Mouse (Mus musculus): ENCODE measurements around the gene Ttc3. TPM values are rescaled to one million over a fixed set of nuclear protein-coding genes. Genes with fewer than 3 reads are reported as not detected.

Gene Ttc3
- polyA plus RNA-seq, 1 experiment from 2014 or later, result 237 TPM

GRCm38 (mm10) chr16:94363814-94364213 lies 6.6 kb upstream of the Ttc3 start:
- H3K27ac ChIP-seq, result no peak overlapping the region
- peaks cover 12% of the 10 kb centered on the region; the same call in 1 of the 2 replicates for H3K36me3 ChIP-seq
- no peaks in the 10 kb centered on the region for H3K9me3 ChIP-seq
- 87% methylated on average over 4 of the region's 4 CpGs for WGBS
- no peak overlapping the region for H3K9ac ChIP-seq
- no peak for ATAC-seq (ENCODE audit: insufficient number of reproducible peaks, low FRiP score, low TSS enrichment, low read depth)
- no peak overlapping the region for H3K4me3 ChIP-seq
- no peaks in the 10 kb centered on the region for H3K27me3 ChIP-seq
- peaks cover 5% of the 10 kb centered on the region; the same call in 1 of the 2 replicates for H3K4me1 ChIP-seq
- no peak overlapping the region for H3K4me2 ChIP-seq

- no peak overlapping the region for H3K4me2 ChIP-seq
- H3K9ac ChIP-seq, result no peak overlapping the region
- WGBS, result 85% methylated on average over 3 of the region's 3 CpGs
- H3K9me3 ChIP-seq, result no peaks in the 10 kb centered on the region
- H3K4me3 ChIP-seq, result no peak overlapping the region
- peaks cover 13% of the 10 kb centered on the region for H3K4me1 ChIP-seq
- no peak overlapping the region for H3K27ac ChIP-seq
- H3K36me3 ChIP-seq, result peaks cover 12% of the 10 kb centered on the region; the same call in 1 of the 2 replicates
- no peak for ATAC-seq (ENCODE audit: insufficient number of reproducible peaks, low FRiP score, low TSS enrichment, low read depth)
- no peaks in the 10 kb centered on the region for H3K27me3 ChIP-seq
Measured at GRCm38 (mm10) chr16:94365435-94365834, 5.0 kb upstream of the Ttc3 start.

GRCm38 (mm10) chr16:94369596-94370172 lies 734 bp upstream of the Ttc3 start:
- H3K9ac ChIP-seq, result peak overlapping the region; percentile 94
- WGBS, result 7% methylated on average over 6 of the region's 6 CpGs

GRCm38 (mm10) chr16:94370915-94371300 lies 490 bp downstream of the Ttc3 start:
- H3K9ac ChIP-seq, result peak overlapping the region; percentile 94
- under 1% methylated on average over 42 of the region's 43 CpGs for WGBS

More at GRCm38 (mm10) chr16:94369596-94370172, 734 bp upstream of the Ttc3 start:
- no peak for ATAC-seq (ENCODE audit: insufficient number of reproducible peaks, low FRiP score, low TSS enrichment, low read depth)
- Histone ChIP-seq H3K36me3 (peaks cover 6% of the 10 kb centered on the region; the same call in 1 of the 2 replicates), H3K4me1 (peaks cover 14% of the 10 kb centered on the region), H3K4me3 (peak overlapping the region; percentile 99), H3K9me3 (no peaks in the 10 kb centered on the region), H3K4me2 (peak overlapping the region; percentile 67), H3K27me3 (no peaks in the 10 kb centered on the region), H3K27ac (peak overlapping the region; percentile 98)

GRCm38 (mm10) chr16:94371301-94371931 lies 998 bp downstream of the Ttc3 start, which contains the start of gene Pigp:
Pigp (minus strand) TSS chr16:94371842.
- WGBS, result under 1% methylated on average over 39 of the region's 43 CpGs
- Histone ChIP-seq H3K36me3 (peaks cover 2% of the 10 kb centered on the region; the same call in 1 of the 2 replicates), H3K27ac (peak within 1 kb of the TSS; percentile 98), H3K4me2 (peak within 1 kb of the TSS; percentile 67), H3K4me3 (peak within 1 kb of the TSS; percentile 99), H3K27me3 (no peaks in the 10 kb centered on the region), H3K9me3 (no peaks in the 10 kb centered on the region), H3K9ac (peak within 1 kb of the TSS; percentile 94), H3K4me1 (peaks cover 14% of the 10 kb centered on the region)
- peak; percentile 82 for ATAC-seq (ENCODE audit: insufficient number of reproducible peaks, low FRiP score, low TSS enrichment, low read depth)

More at GRCm38 (mm10) chr16:94370915-94371300, 490 bp downstream of the Ttc3 start:
- H3K4me3 ChIP-seq, result peak overlapping the region; percentile 99
- no peaks in the 10 kb centered on the region for H3K27me3 ChIP-seq
- peaks cover 2% of the 10 kb centered on the region; the same call in 1 of the 2 replicates for H3K36me3 ChIP-seq
- H3K4me2 ChIP-seq, result peak overlapping the region; percentile 67
- no peaks in the 10 kb centered on the region for H3K9me3 ChIP-seq
- H3K27ac ChIP-seq, result peak overlapping the region; percentile 98
- H3K4me1 ChIP-seq, result peaks cover 14% of the 10 kb centered on the region
- ATAC-seq (ENCODE audit: insufficient number of reproducible peaks, low FRiP score, low TSS enrichment, low read depth), result peak; percentile 83

- Histone ChIP-seq H3K4me1 (peaks cover 4% of the 10 kb centered on the region), H3K27me3 (no peaks in the 10 kb centered on the region), H3K9ac (no peak overlapping the region), H3K9me3 (no peaks in the 10 kb centered on the region), H3K36me3 (no peaks in the 10 kb centered on the region), H3K4me3 (no peak overlapping the region), H3K4me2 (no peak overlapping the region), H3K27ac (no peak overlapping the region)
- 67% methylated on average over 1 of the region's 1 CpGs for WGBS
- no peak for ATAC-seq (ENCODE audit: insufficient number of reproducible peaks, low FRiP score, low TSS enrichment, low read depth)
Measured at GRCm38 (mm10) chr16:94379386-94379785, 9.0 kb downstream of the Ttc3 start.

GRCm38 (mm10) chr16:94383277-94383676 lies 12.9 kb downstream of the Ttc3 start:
- peaks cover 4% of the 10 kb centered on the region for H3K4me1 ChIP-seq
- no peak overlapping the region for H3K27ac ChIP-seq
- H3K27me3 ChIP-seq, result no peaks in the 10 kb centered on the region
- no peak for ATAC-seq (ENCODE audit: insufficient number of reproducible peaks, low FRiP score, low TSS enrichment, low read depth)
- H3K9ac ChIP-seq, result no peak overlapping the region
- WGBS, result 94% methylated on average over 3 of the region's 3 CpGs
- no peaks in the 10 kb centered on the region for H3K9me3 ChIP-seq
- peaks cover 6% of the 10 kb centered on the region for H3K36me3 ChIP-seq
- H3K4me2 ChIP-seq, result no peak overlapping the region
- H3K4me3 ChIP-seq, result no peak overlapping the region

GRCm38 (mm10) chr16:94387690-94388089 lies 17.3 kb downstream of the Ttc3 start:
- no peak overlapping the region for H3K4me2 ChIP-seq
- no peaks in the 10 kb centered on the region for H3K9me3 ChIP-seq

GRCm38 (mm10) chr16:94392299-94392698 lies 21.9 kb downstream of the Ttc3 start:
- 79% methylated on average over 4 of the region's 4 CpGs for WGBS

More at GRCm38 (mm10) chr16:94387690-94388089, 17.3 kb downstream of the Ttc3 start:
- Histone ChIP-seq H3K4me3 (no peak overlapping the region), H3K9ac (no peak overlapping the region), H3K4me1 (0 out of 2 replicates have a peak, but pooled peaks cover 2% of the 10 kb centered on the region), H3K27ac (no peak overlapping the region), H3K27me3 (no peaks in the 10 kb centered on the region), H3K36me3 (peaks cover 6% of the 10 kb centered on the region)
- ATAC-seq (ENCODE audit: insufficient number of reproducible peaks, low FRiP score, low TSS enrichment, low read depth), result no peak
- WGBS, result 94% methylated on average over 7 of the region's 7 CpGs

GRCm38 (mm10) chr16:94395051-94395450 lies 24.6 kb downstream of the Ttc3 start:
- peaks cover 13% of the 10 kb centered on the region for H3K36me3 ChIP-seq
- no peak overlapping the region for H3K27ac ChIP-seq
- 73% methylated on average over 3 of the region's 3 CpGs for WGBS
- no peak overlapping the region for H3K9ac ChIP-seq
- no peak for ATAC-seq (ENCODE audit: insufficient number of reproducible peaks, low FRiP score, low TSS enrichment, low read depth)
- no peaks in the 10 kb centered on the region for H3K27me3 ChIP-seq
- no peak overlapping the region for H3K4me3 ChIP-seq
- no peaks in the 10 kb centered on the region for H3K9me3 ChIP-seq
- H3K4me1 ChIP-seq, result 0 out of 2 replicates have a peak, but pooled peaks cover 3% of the 10 kb centered on the region
- no peak overlapping the region for H3K4me2 ChIP-seq

More at GRCm38 (mm10) chr16:94392299-94392698, 21.9 kb downstream of the Ttc3 start:
- Histone ChIP-seq H3K4me1 (0 out of 2 replicates have a peak, but pooled peaks cover 3% of the 10 kb centered on the region), H3K27me3 (no peaks in the 10 kb centered on the region), H3K4me2 (no peak overlapping the region), H3K4me3 (no peak overlapping the region), H3K27ac (no peak overlapping the region), H3K9me3 (no peaks in the 10 kb centered on the region), H3K36me3 (peaks cover 13% of the 10 kb centered on the region), H3K9ac (no peak overlapping the region)
- ATAC-seq (ENCODE audit: insufficient number of reproducible peaks, low FRiP score, low TSS enrichment, low read depth), result no peak

GRCm38 (mm10) chr16:94396641-94397040 lies 26.2 kb downstream of the Ttc3 start:
- no peaks in the 10 kb centered on the region for H3K9me3 ChIP-seq
- no peaks in the 10 kb centered on the region for H3K27me3 ChIP-seq
- WGBS, result 72% methylated on average over 7 of the region's 7 CpGs
- no peak overlapping the region for H3K4me3 ChIP-seq
- ATAC-seq (ENCODE audit: insufficient number of reproducible peaks, low FRiP score, low TSS enrichment, low read depth), result no peak
- 0 out of 2 replicates have a peak, but pooled peaks cover 3% of the 10 kb centered on the region for H3K4me1 ChIP-seq
- H3K4me2 ChIP-seq, result no peak overlapping the region
- H3K9ac ChIP-seq, result no peak overlapping the region
- no peak overlapping the region for H3K27ac ChIP-seq
- peaks cover 13% of the 10 kb centered on the region for H3K36me3 ChIP-seq

GRCm38 (mm10) chr16:94399141-94399540 lies 28.7 kb downstream of the Ttc3 start:
- H3K4me3 ChIP-seq, result no peak overlapping the region
- H3K27me3 ChIP-seq, result no peaks in the 10 kb centered on the region
- no peak overlapping the region for H3K9ac ChIP-seq
- 0 out of 2 replicates have a peak, but pooled peaks cover 3% of the 10 kb centered on the region for H3K4me1 ChIP-seq
- H3K36me3 ChIP-seq, result peaks cover 17% of the 10 kb centered on the region
- H3K9me3 ChIP-seq, result no peaks in the 10 kb centered on the region
- H3K4me2 ChIP-seq, result no peak overlapping the region
- H3K27ac ChIP-seq, result no peak overlapping the region
- WGBS, result 80% methylated on average over 2 of the region's 2 CpGs
- 0 out of 2 replicates have a peak, but pooled peaks have one; percentile 35 for ATAC-seq (ENCODE audit: insufficient number of reproducible peaks, low FRiP score, low TSS enrichment, low read depth)

Data from limb, embryonic 15.5 days (tissue).